Mouse (Mus musculus): ENCODE measurements around the gene Lonp1. TPM values are rescaled to one million over a fixed set of nuclear protein-coding genes. Genes with fewer than 3 reads are reported as not detected.
A peak's percentile ranks its signal among the peaks of the same experiment; 100 is the strongest.
"Not testable (repeated sequence)": the region's sequence is repeated elsewhere in the genome, so short reads cannot be mapped to it uniquely, and the experiment has no call there.

The Lonp1 gene
- polyA plus RNA-seq, 1 experiment: 50.4 TPM

DNA sequence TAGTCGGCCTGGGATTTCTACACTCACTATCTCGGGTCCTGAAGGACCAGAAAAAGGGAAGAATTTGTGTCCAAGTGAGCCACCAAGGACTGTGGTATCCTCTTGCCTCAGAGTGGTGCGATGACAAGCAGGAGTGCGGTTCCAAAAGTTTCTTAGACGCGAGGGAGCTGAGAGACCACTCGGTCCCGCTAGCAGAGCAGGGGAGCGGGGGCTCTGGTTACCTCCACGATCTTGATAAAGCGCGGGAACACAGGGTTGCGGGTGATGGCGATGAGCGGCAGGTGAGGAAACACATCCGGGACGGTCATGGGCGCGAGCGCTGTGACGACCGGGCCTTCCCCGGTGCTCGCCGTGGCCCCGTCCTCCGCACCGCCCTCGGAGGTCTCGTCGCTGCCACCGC is 427 bp downstream of the Lonp1 start:
- H3K4me1 ChIP-seq: peaks cover 44% of the 10 kb centered on the region
- TF ChIP-seq FLI1 (IDR thresholded peaks at IDR 0.05; ENCODE audit: low read length) (no peak), GATA1 (IDR thresholded peaks at IDR 0.05; ENCODE audit: borderline replicate concordance, low read length) (no peak)
- H3K9me3 ChIP-seq: peaks cover 5% of the 10 kb centered on the region; the same call in 1 of the 2 replicates
- peak overlapping the region; percentile 99 for H3K4me3 ChIP-seq (replicated peaks)
- H3K36me3 ChIP-seq (replicated peaks; ENCODE audit: low read length): peaks cover 37% of the 10 kb centered on the region
- H3K27me3 ChIP-seq (replicated peaks): peaks cover 11% of the 10 kb centered on the region

DNA sequence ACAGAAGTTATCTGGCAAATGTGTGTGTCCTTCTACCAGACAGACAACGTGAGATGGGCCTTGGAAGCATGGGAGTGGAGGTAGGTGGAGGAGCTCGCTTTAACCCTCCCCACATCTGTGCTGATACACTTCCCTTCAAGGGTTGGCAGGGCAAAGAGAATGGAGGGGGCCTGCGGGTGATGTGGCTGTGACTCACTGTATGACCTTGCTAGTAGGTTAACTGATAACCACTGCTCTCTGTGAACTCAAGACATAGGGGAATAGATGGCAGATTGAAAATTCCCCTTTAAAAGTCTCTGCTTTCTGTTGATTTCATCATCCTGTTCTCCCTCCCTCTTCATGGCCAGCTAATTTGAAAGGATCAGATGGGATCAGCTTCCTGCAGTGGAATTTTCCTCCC is 1.2 kb downstream of the Lonp1 start:
- peak overlapping the region; percentile 99 for H3K4me3 ChIP-seq (replicated peaks)
- H3K27me3 ChIP-seq (replicated peaks): peaks cover 7% of the 10 kb centered on the region
- no peaks in the 10 kb centered on the region for H3K9me3 ChIP-seq
- TF ChIP-seq GATA1 (IDR thresholded peaks at IDR 0.05; ENCODE audit: borderline replicate concordance, low read length): no peak
- peaks cover 44% of the 10 kb centered on the region for H3K4me1 ChIP-seq
- peaks cover 44% of the 10 kb centered on the region for H3K36me3 ChIP-seq (replicated peaks; ENCODE audit: low read length)

DNA sequence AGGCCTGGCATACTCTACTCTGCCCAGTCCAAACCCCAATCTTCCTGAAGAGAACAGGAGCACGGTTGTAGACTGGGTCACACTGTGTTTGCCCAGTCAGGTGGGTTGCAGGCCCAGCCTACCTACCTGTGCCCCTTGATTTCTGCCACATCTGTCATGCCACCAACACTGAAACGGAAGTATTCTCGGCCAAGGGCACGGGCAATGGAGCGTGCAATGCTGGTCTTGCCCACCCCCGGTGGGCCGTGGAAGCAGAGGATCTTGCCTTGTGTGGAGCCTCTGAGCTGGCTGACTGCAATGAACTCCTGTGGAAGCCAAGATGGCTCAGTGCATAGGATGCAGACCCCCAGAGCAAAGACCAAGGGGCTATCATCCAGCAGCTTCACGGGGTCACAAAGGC is 9.1 kb downstream of the Lonp1 start:
- H3K9me3 ChIP-seq: no peaks in the 10 kb centered on the region
- no peaks in the 10 kb centered on the region for H3K27me3 ChIP-seq (replicated peaks)
- peaks cover 62% of the 10 kb centered on the region for H3K4me1 ChIP-seq
- no peak overlapping the region for H3K4me3 ChIP-seq (replicated peaks)
- TF ChIP-seq GATA1 (IDR thresholded peaks at IDR 0.05; ENCODE audit: borderline replicate concordance, low read length) (no peak), FLI1 (IDR thresholded peaks at IDR 0.05; ENCODE audit: low read length) (no peak)
- peaks cover 82% of the 10 kb centered on the region for H3K36me3 ChIP-seq (replicated peaks; ENCODE audit: low read length)

DNA sequence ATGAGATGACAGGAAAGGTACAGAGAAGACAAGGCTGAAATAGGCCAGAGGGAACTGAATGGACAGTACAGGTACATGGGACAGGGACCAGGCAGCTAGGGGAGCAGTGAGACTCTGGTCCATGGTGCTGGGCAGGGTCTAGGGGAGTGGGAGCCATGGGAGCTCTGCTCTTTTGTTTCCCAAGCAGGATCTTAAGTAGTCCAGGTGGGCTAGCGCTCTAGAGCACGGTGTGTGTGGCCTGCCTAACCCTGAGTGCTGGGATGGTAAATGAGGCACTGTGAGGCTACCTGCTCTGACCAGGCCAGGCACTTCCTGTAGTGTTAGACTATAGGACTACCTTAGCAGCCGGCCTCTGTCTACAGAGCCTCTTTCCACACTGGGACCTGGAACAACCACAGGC is 10.0 kb downstream of the Lonp1 start:
- Histone ChIP-seq H3K36me3 (replicated peaks; ENCODE audit: low read length) (peaks cover 73% of the 10 kb centered on the region), H3K4me1 (peaks cover 67% of the 10 kb centered on the region), H3K4me3 (replicated peaks) (no peak overlapping the region), H3K27me3 (replicated peaks) (no peaks in the 10 kb centered on the region), H3K9me3 (no peaks in the 10 kb centered on the region)
- TF ChIP-seq FLI1 (IDR thresholded peaks at IDR 0.05; ENCODE audit: low read length) (no peak), GATA1 (IDR thresholded peaks at IDR 0.05; ENCODE audit: borderline replicate concordance, low read length) (no peak)

DNA sequence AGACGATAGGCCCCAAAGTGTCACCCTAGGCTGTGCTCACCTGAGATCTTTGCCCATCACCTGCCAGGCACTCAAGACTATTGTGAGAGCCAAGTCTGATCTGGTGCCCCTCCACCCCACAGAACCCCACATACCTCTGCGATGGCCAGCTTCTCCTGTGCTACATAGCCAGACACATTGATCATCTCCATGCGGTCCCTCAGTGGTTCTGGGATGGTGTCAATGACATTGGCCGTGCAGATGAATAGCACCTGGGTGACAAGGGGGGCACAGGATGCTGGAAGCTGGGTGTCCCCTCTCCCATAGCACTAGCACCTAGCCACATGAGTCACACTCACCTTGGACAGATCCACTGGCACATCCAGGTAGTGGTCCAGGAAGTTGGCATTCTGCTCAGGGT is 10.9 kb downstream of the Lonp1 start:
- Histone ChIP-seq H3K27me3 (replicated peaks) (no peaks in the 10 kb centered on the region), H3K4me1 (peaks cover 74% of the 10 kb centered on the region), H3K9me3 (no peaks in the 10 kb centered on the region), H3K4me3 (replicated peaks) (peak overlapping the region; percentile 64), H3K36me3 (replicated peaks; ENCODE audit: low read length) (peaks cover 67% of the 10 kb centered on the region)
- no peak for TF ChIP-seq FLI1 (IDR thresholded peaks at IDR 0.05; ENCODE audit: low read length)
- TF ChIP-seq GATA1 (IDR thresholded peaks at IDR 0.05; ENCODE audit: borderline replicate concordance, low read length): no peak

DNA sequence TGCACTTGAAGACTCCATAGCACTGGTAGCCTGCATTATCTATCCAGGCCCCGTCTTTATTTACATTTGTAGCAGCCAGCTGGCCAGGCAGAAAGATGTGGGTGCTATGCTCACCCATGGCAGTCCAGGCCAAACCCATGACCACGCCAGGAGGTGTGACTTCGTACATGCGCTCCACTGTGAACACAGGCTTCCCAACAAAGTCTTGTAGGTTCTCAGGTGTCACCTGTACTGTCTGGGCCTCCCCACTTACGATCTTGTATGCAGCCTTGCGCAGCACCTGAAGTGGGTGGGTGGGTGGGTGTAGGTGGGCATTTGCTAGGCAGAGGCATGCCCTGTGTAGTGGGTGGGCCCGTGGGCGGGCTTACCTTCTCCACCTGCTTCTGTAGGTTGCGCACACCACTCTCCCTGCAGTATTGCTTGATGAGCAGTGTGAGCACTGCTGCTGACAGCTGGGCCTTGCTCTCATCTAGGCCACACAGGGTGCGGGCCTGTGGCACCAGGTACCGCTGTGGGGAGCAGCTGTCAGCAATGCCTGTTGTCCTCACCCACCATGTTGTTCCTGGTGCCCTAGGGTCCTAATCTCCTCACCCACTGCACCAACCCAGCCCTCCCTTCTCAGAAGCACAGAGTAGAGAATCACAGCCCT is 11.4 kb downstream of the Lonp1 start:
- Histone ChIP-seq H3K27me3 (replicated peaks) (no peaks in the 10 kb centered on the region), H3K4me3 (replicated peaks) (peak overlapping the region; percentile 99), H3K4me1 (peaks cover 78% of the 10 kb centered on the region), H3K36me3 (replicated peaks; ENCODE audit: low read length) (peaks cover 61% of the 10 kb centered on the region), H3K9me3 (no peaks in the 10 kb centered on the region)
- TF ChIP-seq GATA1 (IDR thresholded peaks at IDR 0.05; ENCODE audit: borderline replicate concordance, low read length) (no peak), FLI1 (IDR thresholded peaks at IDR 0.05; ENCODE audit: low read length) (no peak)

DNA sequence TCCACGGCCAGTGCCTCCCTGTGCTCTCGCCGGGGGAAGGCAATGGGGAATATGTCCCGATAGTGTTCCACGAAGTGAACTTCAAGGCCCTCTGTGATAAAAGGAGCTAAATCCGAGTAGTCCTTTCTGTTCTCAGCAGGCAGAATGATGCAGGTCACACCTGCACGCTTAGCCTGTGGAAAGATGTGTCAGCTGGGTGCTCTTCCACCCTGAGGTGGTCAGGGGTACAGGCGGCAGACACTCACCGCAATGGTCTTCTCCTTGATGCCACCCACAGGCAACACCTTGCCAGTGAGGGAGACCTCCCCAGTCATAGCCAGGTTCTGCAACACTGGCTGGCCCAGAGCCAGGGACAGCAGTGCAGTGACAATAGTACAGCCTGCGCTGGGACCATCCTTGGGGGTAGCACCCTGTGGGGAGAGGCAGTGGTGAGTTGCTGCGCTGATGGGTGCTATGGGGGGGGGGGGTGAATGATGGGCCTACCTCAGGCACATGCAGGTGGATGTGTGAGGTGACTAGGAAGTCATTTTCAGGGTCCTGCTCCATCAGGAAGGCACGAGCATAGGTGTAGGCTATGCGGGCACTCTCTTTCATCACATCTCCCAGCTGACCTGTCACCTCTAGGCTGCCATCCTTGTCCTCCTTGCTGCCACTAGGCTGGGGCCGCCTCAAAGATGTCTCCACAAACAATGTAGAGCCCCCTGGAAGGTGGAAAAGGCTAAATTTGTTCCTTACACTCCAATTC is 12.1 kb downstream of the Lonp1 start:
- Histone ChIP-seq H3K27me3 (replicated peaks) (no peaks in the 10 kb centered on the region), H3K9me3 (no peaks in the 10 kb centered on the region), H3K4me1 (peaks cover 77% of the 10 kb centered on the region), H3K4me3 (replicated peaks) (peak overlapping the region; percentile 99), H3K36me3 (replicated peaks; ENCODE audit: low read length) (peaks cover 54% of the 10 kb centered on the region)
- TF ChIP-seq FLI1 (IDR thresholded peaks at IDR 0.05; ENCODE audit: low read length): no peak
- no peak for TF ChIP-seq GATA1 (IDR thresholded peaks at IDR 0.05; ENCODE audit: borderline replicate concordance, low read length)

DNA sequence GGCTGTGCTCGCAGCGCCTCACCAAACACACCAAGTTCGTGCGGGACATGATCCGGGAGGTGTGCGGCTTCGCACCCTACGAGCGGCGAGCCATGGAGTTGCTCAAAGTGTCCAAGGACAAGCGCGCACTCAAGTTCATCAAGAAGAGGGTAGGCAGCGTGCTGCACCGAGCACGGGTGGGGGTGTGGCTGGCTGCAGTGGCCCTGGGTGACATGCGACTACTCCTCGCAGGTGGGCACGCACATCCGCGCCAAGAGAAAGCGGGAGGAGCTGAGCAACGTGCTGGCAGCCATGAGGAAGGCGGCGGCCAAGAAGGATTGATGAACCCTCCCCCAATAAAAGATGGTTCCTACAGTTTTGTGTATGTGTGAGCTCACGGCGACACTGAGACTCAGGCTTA is 12.8 kb downstream of the Lonp1 start:
- peak overlapping the region; percentile 99 for H3K4me3 ChIP-seq (replicated peaks)
- not testable (repeated sequence) for H3K27me3 ChIP-seq (replicated peaks); H3K9me3 ChIP-seq
- H3K4me1 ChIP-seq: peaks cover 78% of the 10 kb centered on the region
- H3K36me3 ChIP-seq (replicated peaks; ENCODE audit: low read length): peaks cover 48% of the 10 kb centered on the region

DNA sequence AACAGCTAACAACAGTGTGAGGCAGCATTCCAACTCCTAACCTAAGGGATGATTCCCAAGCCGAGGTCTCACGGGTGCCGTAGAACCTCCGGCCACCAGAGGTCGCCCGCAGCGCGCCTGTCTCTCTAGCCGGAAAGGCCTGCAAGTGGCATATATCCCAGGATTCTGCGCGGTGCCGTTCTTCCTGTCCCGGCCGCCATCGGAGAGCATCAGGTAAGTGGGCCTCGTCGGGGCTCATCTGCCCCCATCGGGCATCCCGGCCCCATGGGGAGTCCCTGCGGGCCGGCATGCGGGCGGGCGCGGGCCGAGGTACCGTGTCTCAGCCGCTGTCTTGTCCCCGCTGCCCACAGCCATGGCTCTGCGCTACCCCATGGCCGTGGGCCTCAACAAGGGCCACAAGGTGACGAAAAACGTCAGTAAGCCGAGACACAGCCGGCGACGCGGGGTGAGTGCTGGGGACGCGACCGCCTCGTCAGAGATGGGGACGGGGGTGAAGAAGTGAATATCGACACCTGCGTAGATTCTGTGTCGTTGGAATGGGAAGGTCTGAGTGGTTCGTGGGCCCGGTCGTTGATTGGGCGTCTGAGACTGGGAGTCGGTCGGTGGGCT is 13.3 kb downstream of the Lonp1 start, which contains the start of gene Rpl36:
Rpl36 (plus strand) TSS at position 181 of the 609 bp plus-strand sequence.
- Histone ChIP-seq H3K4me1 (peaks cover 81% of the 10 kb centered on the region), H3K36me3 (replicated peaks; ENCODE audit: low read length) (peaks cover 43% of the 10 kb centered on the region), H3K27me3 (replicated peaks) (no peaks in the 10 kb centered on the region), H3K9me3 (no peaks in the 10 kb centered on the region), H3K4me3 (replicated peaks) (peak within 1 kb of the TSS; percentile 99)
- TF ChIP-seq GATA1 (IDR thresholded peaks at IDR 0.05; ENCODE audit: borderline replicate concordance, low read length) (no peak), FLI1 (IDR thresholded peaks at IDR 0.05; ENCODE audit: low read length) (no peak)

DNA sequence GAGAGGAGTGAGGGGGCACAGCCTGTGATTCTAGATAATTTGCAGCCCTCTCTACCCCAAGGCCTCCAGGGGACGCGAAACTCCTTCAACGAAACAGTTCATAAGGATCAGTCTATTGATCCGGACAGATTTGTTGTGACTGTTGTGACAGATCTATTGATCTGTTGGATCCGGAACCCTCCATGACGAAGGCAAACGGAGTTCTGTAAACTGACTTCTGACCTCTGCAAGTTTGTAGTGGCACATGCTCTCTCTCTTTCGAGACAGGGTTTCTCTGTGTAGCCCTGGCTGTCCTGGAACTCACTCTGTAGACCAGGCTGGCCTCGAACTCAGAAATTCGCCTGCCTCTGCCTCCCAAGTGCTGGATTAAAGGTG is 14.1 kb downstream of the Lonp1 start:
- not testable (repeated sequence) for H3K27me3 ChIP-seq (replicated peaks); H3K9me3 ChIP-seq
- Histone ChIP-seq H3K4me3 (replicated peaks) (peak overlapping the region; percentile 89), H3K4me1 (peaks cover 81% of the 10 kb centered on the region), H3K36me3 (replicated peaks; ENCODE audit: low read length) (peaks cover 43% of the 10 kb centered on the region)
